Mouse (Mus musculus) MEL (cell line): ENCODE measurements around the gene Sox5. TPM values are rescaled to one million over a fixed set of nuclear protein-coding genes. Genes with fewer than 3 reads are reported as not detected.

Experiments used
- DNase-seq: peaks from one replicate; pipeline ENCODE4 v3.0.0; 2011; ENCODE audit warnings: low read depth, low spot score
- H3K27ac ChIP-seq: 2 replicates; pipeline ENCODE4 v1.5.1; 2012; ENCODE audit warnings: low read depth, mild to moderate bottlenecking, control low read depth, low read length, moderate library complexity; ENCODE audit not compliant: control insufficient read depth
- H3K27me3 ChIP-seq, 2 experiments: fragments of 150-350 bp in 1 of 2; sonication (generic) in 1 of 2; 2 replicates each; pipeline ENCODE4 v1.6.1; 2012; ENCODE audit warnings: low read length in 2 of 2, mild to moderate bottlenecking in 2 of 2, improper control_type of control experiment in 1 of 2, moderate library complexity in 1 of 2; ENCODE audit not compliant: insufficient read depth in 2 of 2, control insufficient read depth in 1 of 2
- H3K36me3 ChIP-seq, 2 experiments: 2 replicates each; pipeline ENCODE4 v1.6.1; 2012 to 2014; ENCODE audit warnings: low read length in 2 of 2, improper control_type of control experiment in 1 of 2, inconsistent platforms in 1 of 2, mild to moderate bottlenecking in 1 of 2; ENCODE audit not compliant: insufficient read depth in 2 of 2, control insufficient read depth in 1 of 2
- H3K4me1 ChIP-seq, 2 experiments: fragments of 150-350 bp in 1 of 2; sonication (generic) in 1 of 2; 2 replicates each; pipeline ENCODE4 v1.6.1; 2012; ENCODE audit warnings: low read length in 2 of 2, improper control_type of control experiment in 1 of 2, mild to moderate bottlenecking in 1 of 2; ENCODE audit not compliant: insufficient read depth in 2 of 2, control insufficient read depth in 1 of 2
- H3K4me3 ChIP-seq, 2 experiments: fragments of 150-350 bp in 1 of 2; sonication (generic) in 1 of 2; 2 replicates each; pipeline ENCODE4 v1.5.1; 2012; ENCODE audit warnings: low read depth in 2 of 2, low read length in 2 of 2, mild to moderate bottlenecking in 2 of 2, moderate library complexity in 2 of 2, control low read depth in 1 of 2, improper control_type of control experiment in 1 of 2; ENCODE audit not compliant: control insufficient read depth in 1 of 2, insufficient read depth in 1 of 2
- H3K79me2 ChIP-seq: 2 replicates; pipeline ENCODE4 v1.6.1; 2012; ENCODE audit warnings: mild to moderate bottlenecking, low read length, moderate library complexity; ENCODE audit not compliant: control insufficient read depth, poor library complexity, insufficient read depth
- H3K9ac ChIP-seq: 2 replicates; pipeline ENCODE4 v1.6.1; 2012; ENCODE audit warnings: low read depth, mild to moderate bottlenecking, control low read depth, low read length, moderate library complexity; ENCODE audit not compliant: control insufficient read depth, poor library complexity, severe bottlenecking
- H3K9me3 ChIP-seq: fragments of 150-350 bp; sonication (generic); replicated peaks from 2 replicates; pipeline ENCODE4 v1.6.1; 2012; ENCODE audit warnings: mild to moderate bottlenecking, low read length, improper control_type of control experiment, moderate library complexity; ENCODE audit not compliant: insufficient read depth
- CHD1 ChIP-seq: IDR thresholded peaks from 2 replicates; pipeline ENCODE4 v1.6.1; 2012; ENCODE audit warnings: low read depth, mild to moderate bottlenecking, inconsistent platforms, low read length, improper control_type of control experiment
- CHD2 ChIP-seq: IDR thresholded peaks from 2 replicates; pipeline ENCODE4 v1.6.1; 2011; ENCODE audit warnings: low read length, improper control_type of control experiment
- ELF1 ChIP-seq: IDR thresholded peaks from 2 replicates; pipeline ENCODE4 v1.6.1; 2014; ENCODE audit warnings: low read depth, mild to moderate bottlenecking, inconsistent platforms, low read length, improper control_type of control experiment, moderate library complexity
- EP300 ChIP-seq, 2 experiments: IDR thresholded peaks; 2 replicates each; pipeline ENCODE4 v1.6.1; 2011; ENCODE audit warnings: improper control_type of control experiment in 2 of 2, low read length in 2 of 2, low read depth in 1 of 2, mild to moderate bottlenecking in 1 of 2
- ETS1 ChIP-seq: IDR thresholded peaks from 2 replicates; pipeline ENCODE4 v1.6.1; 2012; ENCODE audit warnings: low read depth, mild to moderate bottlenecking, inconsistent platforms, low read length, improper control_type of control experiment, moderate library complexity
- GABPA ChIP-seq: IDR thresholded peaks from 2 replicates; pipeline ENCODE4 v1.6.1; 2012; ENCODE audit warnings: low read depth, mild to moderate bottlenecking, inconsistent platforms, low read length, improper control_type of control experiment, moderate library complexity
- GATA1 ChIP-seq: IDR thresholded peaks from 2 replicates; pipeline ENCODE4 v1.6.1; 2011; ENCODE audit warnings: low read depth, low read length, improper control_type of control experiment
- JUND ChIP-seq: IDR thresholded peaks from 2 replicates; pipeline ENCODE4 v1.6.1; 2011; ENCODE audit warnings: low read depth, mild to moderate bottlenecking, improper control_type of control experiment, low read length
- KAT2A ChIP-seq: conservative IDR thresholded peaks from 2 replicates; pipeline ENCODE4 v1.6.1; 2012; ENCODE audit warnings: low read depth, low read length, improper control_type of control experiment, inconsistent platforms
- MAFK ChIP-seq: IDR thresholded peaks from 2 replicates; pipeline ENCODE4 v1.6.1; 2011; ENCODE audit warnings: low read depth, mild to moderate bottlenecking, low read length, improper control_type of control experiment, borderline replicate concordance
- MAX ChIP-seq: IDR thresholded peaks from 2 replicates; pipeline ENCODE4 v1.6.1; 2011; ENCODE audit warnings: low read length, improper control_type of control experiment
- MEF2A ChIP-seq: IDR thresholded peaks from 2 replicates; pipeline ENCODE4 v1.6.1; 2014; ENCODE audit warnings: low read depth, mild to moderate bottlenecking, inconsistent platforms, low read length, improper control_type of control experiment; ENCODE audit not compliant: poor library complexity, insufficient replicate concordance, severe bottlenecking; ENCODE audit errors: extremely low read depth
- MXI1 ChIP-seq: IDR thresholded peaks from 2 replicates; pipeline ENCODE4 v1.6.1; 2011; ENCODE audit warnings: mild to moderate bottlenecking, low read depth, low read length, improper control_type of control experiment
- MYC ChIP-seq: IDR thresholded peaks from 2 replicates; pipeline ENCODE4 v1.6.1; 2011; ENCODE audit warnings: low read depth, mild to moderate bottlenecking, low read length, improper control_type of control experiment, moderate library complexity
- NELFE ChIP-seq: IDR thresholded peaks from 2 replicates; pipeline ENCODE4 v1.6.1; 2011; ENCODE audit warnings: low read depth, low read length, improper control_type of control experiment
- POLR2A ChIP-seq, 2 experiments: IDR thresholded peaks; 2 replicates each; pipeline ENCODE4 v1.6.1; 2011 to 2012; ENCODE audit warnings: low read length in 2 of 2, mild to moderate bottlenecking in 2 of 2, control low read depth in 1 of 2, improper control_type of control experiment in 1 of 2, low read depth in 1 of 2, moderate library complexity in 1 of 2; ENCODE audit not compliant: control insufficient read depth in 1 of 2, insufficient read depth in 1 of 2, poor library complexity in 1 of 2
- POLR2AphosphoS5 ChIP-seq: IDR thresholded peaks from 2 replicates; pipeline ENCODE4 v1.6.1; 2012; ENCODE audit warnings: low read depth, borderline replicate concordance, mild to moderate bottlenecking, inconsistent platforms, low read length, moderate library complexity, mixed read lengths
- RAD21 ChIP-seq: IDR thresholded peaks from 2 replicates; pipeline ENCODE4 v1.6.1; 2011; ENCODE audit warnings: mild to moderate bottlenecking, low read depth, low read length, improper control_type of control experiment
- RCOR1 ChIP-seq: IDR thresholded peaks from 2 replicates; pipeline ENCODE4 v1.6.1; 2012; ENCODE audit warnings: low read depth, mild to moderate bottlenecking, inconsistent platforms, low read length, improper control_type of control experiment
- SIN3A ChIP-seq: IDR thresholded peaks from 2 replicates; pipeline ENCODE4 v1.6.1; 2012; ENCODE audit warnings: low read length, improper control_type of control experiment, inconsistent platforms
- SMC3 ChIP-seq: IDR thresholded peaks from 2 replicates; pipeline ENCODE4 v1.6.1; 2011; ENCODE audit warnings: low read depth, low read length, improper control_type of control experiment
- UBTF ChIP-seq: IDR thresholded peaks from 2 replicates; pipeline ENCODE4 v1.6.1; 2012; ENCODE audit warnings: low read depth, mild to moderate bottlenecking, inconsistent platforms, low read length, improper control_type of control experiment, moderate library complexity, borderline replicate concordance; ENCODE audit not compliant: insufficient read depth
- USF1 ChIP-seq: IDR thresholded peaks from 2 replicates; pipeline ENCODE4 v1.6.1; 2014; ENCODE audit warnings: low read depth, mild to moderate bottlenecking, inconsistent platforms, low read length, improper control_type of control experiment, moderate library complexity
- ZKSCAN1 ChIP-seq: IDR thresholded peaks from 2 replicates; pipeline ENCODE4 v1.6.1; 2012; ENCODE audit warnings: low read depth, mild to moderate bottlenecking, inconsistent platforms, low read length, improper control_type of control experiment, moderate library complexity
- ZNF384 ChIP-seq: IDR thresholded peaks from 2 replicates; pipeline ENCODE4 v1.6.1; 2012; ENCODE audit warnings: low read depth, mild to moderate bottlenecking, inconsistent platforms, low read length, improper control_type of control experiment
- polyA plus RNA-seq, 2 experiments: library from polyadenylated mRNA; stranded (reverse) in 1 of 2; unstranded in 1 of 2; fragments of >175 nt in 1 of 2; fragments of >200 nt in 1 of 2; gene quantifications; 2 replicates each; pipeline versions ENCODE4 v1.2.1 to v1.2.4; 2012; ENCODE audit warnings: low replicate concordance in 2 of 2, low read depth in 1 of 2; ENCODE audit not compliant: insufficient read length in 2 of 2, insufficient read depth in 1 of 2, missing spikeins in 1 of 2
- total RNA-seq: library from RNA; depleted of rRNA; stranded (reverse); fragments of 300-350 nt; gene quantifications from 2 replicates; pipeline ENCODE4 v1.2.3, GENCODE M21; 2012

Sox5 gene
- total and polyA plus RNA-seq, 3 experiments = 0.19 to 3.0 TPM; not detected in 1

- no peak overlapping the region for H3K27ac ChIP-seq
- no peaks in the 10 kb centered on the region; a peak in 2 of 4 replicates for H3K36me3 ChIP-seq
- H3K4me3 ChIP-seq = no peak overlapping the region
- H3K9me3 ChIP-seq = no peaks in the 10 kb centered on the region
- TF ChIP-seq MEF2A (no peak), ETS1 (no peak), UBTF (no peak), RCOR1 (no peak), MYC (no peak), EP300 (IDR thresholded peaks at IDR 0.05; ENCODE audit: low read depth in 1 of 2, low read length in 2 of 2) (no peak), RAD21 (no peak), JUND (no peak), GABPA (no peak), SMC3 (no peak), GATA1 (no peak), POLR2AphosphoS5 (no peak), CHD1 (no peak), MXI1 (no peak), NELFE (no peak)
- H3K79me2 ChIP-seq = no peaks in the 10 kb centered on the region
- no peak overlapping the region for H3K9ac ChIP-seq
- H3K27me3 ChIP-seq = no peaks in the 10 kb centered on the region
- DNase-seq = no peak
- no peaks in the 10 kb centered on the region for H3K4me1 ChIP-seq
Measured at GRCm38 (mm10) chr6:143860036-143860435, 921.7 kb downstream of the Sox5 start.

DNA sequence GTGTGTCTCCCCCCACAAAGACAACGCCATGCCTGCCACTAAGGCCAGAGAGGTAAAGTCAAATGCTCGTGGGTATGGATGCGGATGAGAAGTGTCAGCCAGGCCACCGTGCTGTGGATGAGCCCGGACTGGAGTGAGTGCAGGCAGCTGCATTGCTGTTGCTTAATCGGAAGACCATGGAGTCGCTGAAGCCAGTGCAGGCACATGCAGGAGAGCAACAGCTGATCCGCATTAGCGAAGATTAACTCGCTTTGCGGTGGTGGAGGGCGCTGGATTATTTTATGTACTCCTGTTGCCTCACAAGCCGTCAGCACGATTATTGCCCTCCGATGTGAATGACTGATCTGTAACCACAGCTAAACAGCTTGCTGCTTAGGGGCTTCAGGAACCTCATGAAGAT lies 922.2 kb downstream of the Sox5 start:
- DNase-seq = no peak
- Histone ChIP-seq H3K36me3 (no peaks in the 10 kb centered on the region; a peak in 2 of 4 replicates), H3K9me3 (no peaks in the 10 kb centered on the region), H3K9ac (no peak overlapping the region), H3K4me3 (no peak overlapping the region), H3K79me2 (no peaks in the 10 kb centered on the region), H3K27me3 (no peaks in the 10 kb centered on the region), H3K27ac (no peak overlapping the region), H3K4me1 (no peaks in the 10 kb centered on the region)
- TF ChIP-seq GABPA = no peak
- no peak for TF ChIP-seq ETS1
- no peak for TF ChIP-seq ZNF384
- no peak for TF ChIP-seq POLR2A (IDR thresholded peaks at IDR 0.05; ENCODE audit: control insufficient read depth in 1 of 2, insufficient read depth in 1 of 2, low read depth in 1 of 2, low read length in 2 of 2, poor library complexity in 1 of 2)
- TF ChIP-seq ZKSCAN1 = no peak
- no peak for TF ChIP-seq CHD1
- no peak for TF ChIP-seq JUND
- TF ChIP-seq UBTF = no peak
- no peak for TF ChIP-seq KAT2A
- TF ChIP-seq CHD2 = no peak
- no peak for TF ChIP-seq SIN3A
- no peak for TF ChIP-seq MYC
- no peak for TF ChIP-seq ELF1
- TF ChIP-seq MAX = no peak
- TF ChIP-seq MXI1 = no peak
- no peak for TF ChIP-seq GATA1
- TF ChIP-seq MAFK = no peak
- no peak for TF ChIP-seq POLR2AphosphoS5
- no peak for TF ChIP-seq USF1
